8 mouse cellular contexts compared by ENCODE assay signal in genomic region chr7:127195544-127196295, GRCm38 (mm10). TPM values are rescaled to one million over a fixed set of nuclear protein-coding genes. Genes with fewer than 3 reads are reported as not detected.
DNase-seq lines count a peak whose midpoint lies in the region; ATAC-seq and TF ChIP-seq lines count a peak whose summit lies in the region.

Gene Cd2bp2 (minus strand): TSS chr7:127196050.

- intact Hi-C loops in heart, adult 2 months (cut with DNase I), result loop anchor here (1.0 to 10.0 kb wide), 2 partner anchors 13 to 181 kb away; partner anchors contain the start of genes Mvp, Mylpf, Pagr1a and Pagr1b

- H3K4me3 ChIP-seq in embryonic facial prominence, embryonic 14.5 days (ENCODE audit: low read depth, low read length), result peak within 1 kb of the TSS; percentile 66
- peak within 1 kb of the TSS; percentile 68 for H3K4me3 ChIP-seq in heart, adult 2 months
- H3K4me3 ChIP-seq in limb, embryonic 13.5 days, result peak within 1 kb of the TSS; percentile 71
- H3K4me3 ChIP-seq in midbrain, embryonic 16.5 days (ENCODE audit: low read depth, low read length), result peak within 1 kb of the TSS; percentile 74

- no peaks in the 10 kb centered on the region for H3K27me3 ChIP-seq in embryonic facial prominence, embryonic 14.5 days (replicated peaks; ENCODE audit: control insufficient read depth, insufficient read depth, low read length)
- no peaks in the 10 kb centered on the region for H3K27me3 ChIP-seq in heart, adult 2 months (ENCODE audit: control insufficient read depth, insufficient read depth, low read length)
- no peaks in the 10 kb centered on the region for H3K27me3 ChIP-seq in limb, embryonic 13.5 days
- no peaks in the 10 kb centered on the region for H3K27me3 ChIP-seq in midbrain, embryonic 16.5 days (ENCODE audit: control insufficient read depth, insufficient read depth, low read depth, low read length)

- peak within 1 kb of the TSS; percentile 75 for H3K4me2 ChIP-seq in embryonic facial prominence, embryonic 14.5 days (ENCODE audit: low read depth, low read length)
- peak within 1 kb of the TSS; percentile 90 for H3K4me2 ChIP-seq in limb, embryonic 13.5 days (replicated peaks)
- peak within 1 kb of the TSS; percentile 91 for H3K4me2 ChIP-seq in midbrain, embryonic 16.5 days (ENCODE audit: low read length)

- peak within 1 kb of the TSS; percentile 93 for H3K27ac ChIP-seq in embryonic facial prominence, embryonic 14.5 days (replicated peaks; ENCODE audit: low read depth, low read length)
- peak within 1 kb of the TSS; percentile 74 for H3K27ac ChIP-seq in heart, adult 2 months
- H3K27ac ChIP-seq in limb, embryonic 13.5 days, result peak within 1 kb of the TSS; percentile 90
- peak within 1 kb of the TSS; percentile 88 for H3K27ac ChIP-seq in midbrain, embryonic 16.5 days (ENCODE audit: low read length)

- peak; percentile 70 for TF ChIP-seq POLR2A in heart, adult 2 months (IDR thresholded peaks at IDR 0.05; ENCODE audit: insufficient read depth, low read depth, low read length)

- peak within 1 kb of the TSS; percentile 76 for H3K9ac ChIP-seq in embryonic facial prominence, embryonic 14.5 days (ENCODE audit: low read depth, low read length)
- peak within 1 kb of the TSS; percentile 64 for H3K9ac ChIP-seq in heart, adult 2 months (ENCODE audit: low read depth, low read length)
- H3K9ac ChIP-seq in limb, embryonic 13.5 days, result peak within 1 kb of the TSS; percentile 78
- peak within 1 kb of the TSS; percentile 67 for H3K9ac ChIP-seq in midbrain, embryonic 16.5 days (ENCODE audit: low read depth, low read length)

- H3K79me2 ChIP-seq in heart, adult 2 months (replicated peaks; ENCODE audit: control insufficient read depth, insufficient read depth, low read length), result peaks cover 2% of the 10 kb centered on the region; the same call in 1 of the 2 replicates

- TF ChIP-seq CTCF in heart, adult 2 months (IDR thresholded peaks at IDR 0.05), result peak; percentile 28

- peaks cover 8% of the 10 kb centered on the region for H3K4me1 ChIP-seq in embryonic facial prominence, embryonic 14.5 days (ENCODE audit: control insufficient read depth, insufficient read depth, low read length)
- H3K4me1 ChIP-seq in heart, adult 2 months (ENCODE audit: control insufficient read depth, insufficient read depth, low read length), result peaks cover 7% of the 10 kb centered on the region
- peaks cover 28% of the 10 kb centered on the region for H3K4me1 ChIP-seq in limb, embryonic 13.5 days
- peaks cover 18% of the 10 kb centered on the region for H3K4me1 ChIP-seq in midbrain, embryonic 16.5 days (ENCODE audit: control insufficient read depth, insufficient read depth, low read length)

- H3K9me3 ChIP-seq in embryonic facial prominence, embryonic 14.5 days (ENCODE audit: control insufficient read depth, low read length), result no peaks in the 10 kb centered on the region
- H3K9me3 ChIP-seq in limb, embryonic 13.5 days, result no peaks in the 10 kb centered on the region
- no peaks in the 10 kb centered on the region for H3K9me3 ChIP-seq in midbrain, embryonic 16.5 days (replicated peaks; ENCODE audit: control insufficient read depth, low read length, poor library complexity, severe bottlenecking)

- WGBS in embryonic facial prominence, embryonic 14.5 days, result under 1% methylated on average over 50 of the region's 51 CpGs
- WGBS in heart, adult 2 months, result under 1% methylated on average over 51 of the region's 51 CpGs
- under 1% methylated on average over 51 of the region's 51 CpGs for WGBS in limb, embryonic 13.5 days
- 0% methylated on average over 51 of the region's 51 CpGs for WGBS in midbrain, embryonic 16.5 days

- peak; percentile 97 for ATAC-seq in embryonic facial prominence, embryonic 14.5 days (ENCODE audit: low read depth)
- peak; percentile 96 for ATAC-seq in limb, embryonic 13.5 days (ENCODE audit: low FRiP score, low read depth)
- ATAC-seq in midbrain, embryonic 16.5 days, result peak; percentile 96

- TF ChIP-seq EP300 in heart, adult 2 months (IDR thresholded peaks at IDR 0.05; ENCODE audit: insufficient read depth, low read depth, low read length), result peak; percentile 74

- peak; percentile 98 for DNase-seq in 3T3-L1 (ENCODE audit: low read depth, low spot score)
- DNase-seq in adrenal gland, postnatal 4 days (ENCODE audit: low spot score in 2 of 2), result peak; percentile 81 to 92
- peak; percentile 100 for DNase-seq in embryonic facial prominence, embryonic 14.5 days (ENCODE audit: low spot score)
- peak; percentile 93 to 96 for DNase-seq in heart, adult 2 months
- DNase-seq in kidney, adult 8-10 months, result peak; percentile 97 to 98
- peak; percentile 85 to 96 for DNase-seq in spleen, postnatal 10 days (ENCODE audit: low spot score in 2 of 2)

- H3K36me3 ChIP-seq in embryonic facial prominence, embryonic 14.5 days (ENCODE audit: control insufficient read depth, insufficient read depth, low read length), result peaks cover 73% of the 10 kb centered on the region
- no peaks in the 10 kb centered on the region; the same call in 1 of the 2 replicates for H3K36me3 ChIP-seq in heart, adult 2 months (ENCODE audit: control insufficient read depth, insufficient read depth, low read length)
- peaks cover 79% of the 10 kb centered on the region for H3K36me3 ChIP-seq in limb, embryonic 13.5 days
- H3K36me3 ChIP-seq in midbrain, embryonic 16.5 days (ENCODE audit: control insufficient read depth, insufficient read depth, low read length), result peaks cover 35% of the 10 kb centered on the region

RNA-seq across cellular contexts. Expression of gene Cd2bp2, which starts in this region (rescaled TPM):
- total RNA-seq in adrenal gland, postnatal 4 days (2021), result 10 to 100 TPM; 77.6 to 84.4 TPM
- 45.4 and 55.1 TPM in 2 replicates for polyA plus RNA-seq in embryonic facial prominence, embryonic 14.5 days (2014; fragmentation: Nextera tagmentation; extraction: Ambion mirVana)
- 10 to 100 TPM; 33.4 to 35.2 TPM for total RNA-seq in heart, adult 2 months (2021)
- 18.2 and 26.9 TPM in 2 replicates for polyA plus RNA-seq in heart, adult 2 months (2012; rRNA removed)
- 72.2 and 72.4 TPM in 2 replicates for polyA plus RNA-seq in limb, embryonic 13.5 days (2015; fragmentation: Nextera tagmentation; extraction: Ambion mirVana)
- polyA plus RNA-seq in midbrain, embryonic 16.5 days (2015; fragmentation: Nextera tagmentation; extraction: Ambion mirVana), result 76.1 and 85.7 TPM in 2 replicates

Comparison
In these comparisons a context has a peak if more than half of its experiments do, and no peak if none do; other contexts are left out.
1. Peak in every context shown above with its lines: DNase-seq, ATAC-seq, H3K4me3 ChIP-seq and H3K27ac ChIP-seq.